Mouse (Mus musculus) midbrain, embryonic 11.5 days (tissue): ENCODE measurements at regions not wholly inside any gene's neighbourhood (a gene's known extent, or its start where the extent isn't known, plus 50 kb on each side); places are given as distances from the start of the nearest gene placed in this dataset.
A peak's percentile ranks its signal among the peaks of the same experiment; 100 is the strongest.

Experiments used
- ATAC-seq: fragments of 200-750 bp; cut with Nextera tagmentation; 2 replicates; pipeline ENCODE4 v1.8.0; 2017; ENCODE audit warnings: moderate TSS enrichment, moderate library complexity; ENCODE audit not compliant: low FRiP score
- DNase-seq: peaks from one replicate; pipeline ENCODE4 v3.0.0; 2015; ENCODE audit warnings: low spot score; ENCODE audit errors: missing footprints
- H3K27ac ChIP-seq: fragments of 300-500 bp; sonication (generic); 2 replicates; pipeline ENCODE4 v1.5.1; 2014; ENCODE audit warnings: low read depth, low read length
- H3K27me3 ChIP-seq: fragments of 300-500 bp; sonication (generic); 2 replicates; pipeline ENCODE4 v1.6.1; 2014; ENCODE audit warnings: mild to moderate bottlenecking, low read length, moderate library complexity, mixed read lengths; ENCODE audit not compliant: control insufficient read depth, insufficient read depth
- H3K36me3 ChIP-seq: fragments of 300-500 bp; sonication (generic); 2 replicates; pipeline ENCODE4 v1.6.1; 2014; ENCODE audit warnings: mild to moderate bottlenecking, low read length, moderate library complexity, mixed read lengths; ENCODE audit not compliant: control insufficient read depth, insufficient read depth
- H3K4me1 ChIP-seq: fragments of 300-500 bp; sonication (generic); 2 replicates; pipeline ENCODE4 v1.6.1; 2014; ENCODE audit warnings: low read length; ENCODE audit not compliant: control insufficient read depth, insufficient read depth
- H3K4me2 ChIP-seq: fragments of 300-500 bp; sonication (generic); 2 replicates; pipeline ENCODE4 v1.6.1; 2014; ENCODE audit warnings: mild to moderate bottlenecking, moderate library complexity
- H3K4me3 ChIP-seq: fragments of 300-500 bp; sonication (generic); 2 replicates; pipeline ENCODE4 v1.5.1; 2014; ENCODE audit warnings: low read depth, low read length
- H3K9ac ChIP-seq: fragments of 300-500 bp; sonication (generic); 2 replicates; pipeline ENCODE4 v1.6.1; 2014; ENCODE audit warnings: low read length
- H3K9me3 ChIP-seq: fragments of 300-500 bp; sonication (generic); 2 replicates; pipeline ENCODE4 v1.6.1; 2016; ENCODE audit warnings: low read length; ENCODE audit not compliant: control insufficient read depth
- WGBS: fragments of 180-500 bp; shearing (Covaris S2); extraction: QIAGEN DNeasy Blood & Tissue Kit; methylation state at CpG from one replicate; pipeline ENCODE4 v1.1.7; 2014; 5-methylcytosine and 5-hydroxymethylcytosine counted together

DNA sequence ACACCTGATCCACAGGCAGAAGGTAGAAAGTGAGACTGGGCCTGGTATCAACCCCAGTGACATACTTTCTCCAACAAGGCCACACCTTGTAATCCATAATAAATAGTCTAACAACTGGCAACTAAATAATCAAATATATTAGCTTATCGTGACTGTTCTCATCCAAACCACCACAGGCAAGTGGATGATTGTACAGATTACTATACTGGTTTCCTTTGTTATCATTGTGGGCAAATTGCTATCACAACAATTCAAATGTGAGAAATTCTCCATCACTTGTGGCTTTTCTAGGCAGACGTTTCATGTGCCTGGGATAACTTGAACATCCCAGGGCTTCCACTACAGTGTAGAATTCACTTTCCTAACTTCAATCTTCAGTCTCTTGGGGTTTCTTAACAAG is 112.6 kb upstream of the Max start:
- H3K4me3 ChIP-seq: no peak overlapping the region
- no peak overlapping the region for H3K4me2 ChIP-seq
- H3K9ac ChIP-seq: no peak overlapping the region
- H3K36me3 ChIP-seq: no peaks in the 10 kb centered on the region
- 83% methylated on average over 2 of the region's 2 CpGs for WGBS
- H3K4me1 ChIP-seq: no peaks in the 10 kb centered on the region
- H3K27me3 ChIP-seq: no peaks in the 10 kb centered on the region
- ATAC-seq (no peak), DNase-seq (no peak)
- H3K9me3 ChIP-seq: no peaks in the 10 kb centered on the region
- no peak overlapping the region for H3K27ac ChIP-seq

DNA sequence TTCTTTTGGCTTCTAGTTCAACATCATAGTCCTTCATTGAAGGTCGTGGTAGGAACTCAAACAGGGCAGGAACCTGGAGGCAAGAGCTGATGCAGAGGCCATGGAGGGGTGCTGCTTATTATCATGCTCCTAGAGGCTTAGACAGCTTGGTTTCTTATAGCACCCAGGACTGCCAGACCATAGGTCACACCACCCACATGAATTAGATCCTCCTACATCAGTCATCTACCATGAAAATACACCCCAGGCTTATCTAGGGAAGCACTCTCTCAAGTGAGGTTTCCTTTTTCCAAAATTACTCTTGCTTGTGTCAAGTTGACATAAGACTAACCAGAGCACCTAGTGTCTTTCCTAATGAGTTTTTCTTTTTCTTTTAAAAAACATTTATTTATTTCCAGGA is 109.7 kb upstream of the Max start:
- no peaks in the 10 kb centered on the region for H3K9me3 ChIP-seq
- no peak overlapping the region for H3K27ac ChIP-seq
- 88% methylated on average over 1 of the region's 1 CpGs for WGBS
- DNase-seq (no peak), ATAC-seq (no peak)
- no peaks in the 10 kb centered on the region for H3K36me3 ChIP-seq
- no peaks in the 10 kb centered on the region for H3K27me3 ChIP-seq
- H3K4me3 ChIP-seq: no peak overlapping the region
- no peak overlapping the region for H3K4me2 ChIP-seq
- H3K4me1 ChIP-seq: no peaks in the 10 kb centered on the region
- no peak overlapping the region for H3K9ac ChIP-seq

DNA sequence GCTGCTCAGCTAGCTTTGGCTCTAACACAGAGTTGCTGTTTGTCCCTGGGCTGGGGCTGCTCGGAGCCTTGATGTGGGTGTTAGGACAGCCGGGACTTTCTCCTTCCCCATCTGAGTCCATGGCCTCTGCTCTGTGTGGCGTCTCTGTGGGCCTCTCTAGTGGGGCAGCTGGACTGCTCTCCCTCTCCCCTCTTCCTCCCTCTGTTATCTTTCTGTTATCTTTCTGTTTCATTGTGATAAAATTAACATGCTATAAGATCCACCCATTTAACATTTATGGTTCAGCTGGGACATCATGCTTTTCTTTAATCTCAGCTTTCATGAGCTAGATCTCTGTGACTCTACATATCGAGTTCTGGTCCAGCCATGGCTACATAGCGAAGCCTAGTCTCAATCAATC is 105.9 kb upstream of the Max start:
- Histone ChIP-seq H3K4me3 (no peak overlapping the region), H3K4me1 (no peaks in the 10 kb centered on the region), H3K4me2 (no peak overlapping the region), H3K27ac (no peak overlapping the region), H3K9me3 (no peaks in the 10 kb centered on the region), H3K27me3 (no peaks in the 10 kb centered on the region), H3K9ac (no peak overlapping the region), H3K36me3 (no peaks in the 10 kb centered on the region)
- DNase-seq (no peak), ATAC-seq (no peak)
- WGBS: 84% methylated on average over 5 of the region's 5 CpGs

DNA sequence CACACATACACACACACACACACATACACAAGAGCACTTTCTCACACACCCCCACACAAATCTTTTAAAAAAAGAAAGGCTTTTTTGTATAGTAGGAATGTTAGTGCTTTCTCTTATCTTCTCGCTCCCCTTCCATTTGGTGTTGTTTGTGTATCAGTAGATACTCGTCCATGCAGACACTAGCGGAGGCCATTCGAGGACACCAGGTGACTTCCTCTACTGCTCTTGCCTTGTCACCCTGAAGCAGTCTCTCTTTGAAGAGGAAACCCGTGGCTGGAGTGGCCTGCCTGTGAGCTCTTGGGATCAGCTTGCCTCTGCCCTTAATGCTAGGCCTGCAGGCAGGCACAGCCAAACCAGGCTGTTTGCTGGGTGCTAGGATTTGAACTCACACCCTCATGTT is 105.1 kb upstream of the Max start:
- no peaks in the 10 kb centered on the region for H3K9me3 ChIP-seq
- WGBS: 60% methylated on average over 5 of the region's 5 CpGs
- no peak for ATAC-seq
- H3K27me3 ChIP-seq: no peaks in the 10 kb centered on the region
- H3K36me3 ChIP-seq: no peaks in the 10 kb centered on the region
- no peak overlapping the region for H3K27ac ChIP-seq
- H3K4me2 ChIP-seq: no peak overlapping the region
- H3K4me3 ChIP-seq: no peak overlapping the region
- no peak for DNase-seq
- H3K4me1 ChIP-seq: no peaks in the 10 kb centered on the region
- H3K9ac ChIP-seq: no peak overlapping the region

DNA sequence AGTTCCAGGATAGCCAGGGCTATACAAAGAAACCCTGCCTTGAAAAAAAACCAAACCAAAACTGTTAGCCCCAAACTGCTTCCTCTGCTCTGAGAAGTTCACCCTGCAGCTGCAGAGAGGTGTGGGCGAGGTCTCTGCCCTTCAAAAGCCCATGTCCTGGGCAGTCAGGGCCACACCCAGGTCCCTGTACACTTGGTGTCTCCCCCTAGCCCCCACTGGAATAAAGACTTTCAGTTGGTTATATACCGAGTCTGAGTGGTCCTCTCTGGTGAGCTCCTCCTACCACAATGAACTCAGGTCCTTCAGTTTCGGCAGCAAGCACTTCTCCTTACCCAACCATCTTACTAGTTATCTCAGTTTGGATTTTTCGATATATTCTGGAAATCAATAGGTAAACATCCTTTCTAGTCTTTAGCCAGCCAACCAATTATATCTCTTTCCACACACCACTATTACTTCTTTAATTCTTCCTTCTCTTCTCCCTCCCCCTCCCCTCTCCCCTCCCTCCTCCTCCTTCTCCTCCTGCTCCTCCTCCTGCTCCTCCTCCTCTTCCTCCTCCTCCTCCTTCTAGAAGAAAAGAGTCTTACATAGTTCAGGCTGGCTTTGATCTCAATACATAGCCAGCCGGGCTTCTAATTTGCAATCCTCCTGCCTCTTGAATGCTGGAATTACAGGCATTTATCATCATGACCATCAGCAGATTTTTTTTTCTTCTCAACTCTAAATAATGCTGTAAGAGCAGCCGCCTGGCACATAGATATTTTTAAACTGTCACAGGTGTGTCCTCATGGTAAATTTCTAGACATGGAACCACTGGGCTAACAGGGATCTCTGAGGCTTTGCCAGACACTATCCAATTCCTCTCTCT is 103.9 kb upstream of the Max start:
- ATAC-seq (no peak), DNase-seq (no peak)
- H3K4me3 ChIP-seq: no peak overlapping the region
- WGBS: 70% methylated on average over 6 of the region's 6 CpGs
- no peaks in the 10 kb centered on the region for H3K4me1 ChIP-seq
- no peaks in the 10 kb centered on the region for H3K27me3 ChIP-seq
- H3K4me2 ChIP-seq: no peak overlapping the region
- H3K27ac ChIP-seq: no peak overlapping the region
- H3K9ac ChIP-seq: no peak overlapping the region
- H3K9me3 ChIP-seq: no peaks in the 10 kb centered on the region
- H3K36me3 ChIP-seq: no peaks in the 10 kb centered on the region

DNA sequence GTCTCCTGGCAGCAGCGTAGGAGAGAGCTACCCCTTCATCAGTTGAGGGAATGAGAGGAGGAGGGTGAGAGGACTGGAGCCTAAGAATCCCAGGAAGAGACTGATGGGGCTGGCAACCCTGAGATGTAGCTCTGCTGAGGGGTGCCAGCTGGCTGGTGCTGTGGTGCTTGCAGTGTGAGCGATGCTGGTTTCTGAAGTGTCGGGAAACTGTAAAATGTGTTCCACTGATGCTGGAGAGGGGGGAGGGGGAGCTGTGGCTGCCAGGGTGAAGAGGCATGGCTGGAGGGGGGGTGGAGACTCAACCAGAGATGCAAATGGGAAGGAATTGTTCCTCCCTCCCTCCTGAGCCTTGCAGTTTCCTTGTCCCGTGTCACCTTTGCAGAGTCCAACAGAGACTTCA is 102.0 kb upstream of the Max start:
- Histone ChIP-seq H3K27ac (no peak overlapping the region), H3K27me3 (no peaks in the 10 kb centered on the region), H3K36me3 (no peaks in the 10 kb centered on the region), H3K4me2 (no peak overlapping the region), H3K9me3 (no peaks in the 10 kb centered on the region), H3K9ac (no peak overlapping the region), H3K4me3 (no peak overlapping the region), H3K4me1 (peaks cover 3% of the 10 kb centered on the region; the same call in 1 of the 2 replicates)
- WGBS: 68% methylated on average over 4 of the region's 4 CpGs
- DNase-seq (no peak), ATAC-seq (no peak)

DNA sequence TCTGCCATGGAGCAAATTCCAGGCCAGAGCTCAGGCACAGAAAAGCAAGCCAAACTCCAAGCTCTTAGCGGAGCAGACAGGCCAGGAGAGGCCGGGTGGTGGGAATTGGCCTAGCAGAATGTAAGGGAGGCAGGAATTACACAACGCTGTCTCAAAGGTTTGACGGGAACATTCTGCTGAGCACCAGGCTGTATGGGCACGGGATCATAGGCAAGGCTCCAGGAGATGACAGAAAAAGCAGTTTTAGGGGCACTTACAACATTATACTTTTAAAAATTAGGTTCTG is 99.5 kb upstream of the Max start:
- no peak overlapping the region for H3K4me2 ChIP-seq
- no peak overlapping the region for H3K27ac ChIP-seq
- WGBS: 88% methylated on average over 5 of the region's 5 CpGs
- no peak overlapping the region for H3K4me3 ChIP-seq
- no peaks in the 10 kb centered on the region for H3K36me3 ChIP-seq
- H3K9me3 ChIP-seq: no peaks in the 10 kb centered on the region
- ATAC-seq (no peak), DNase-seq (peak; percentile 44)
- H3K4me1 ChIP-seq: peaks cover 3% of the 10 kb centered on the region; the same call in 1 of the 2 replicates
- H3K27me3 ChIP-seq: no peaks in the 10 kb centered on the region
- no peak overlapping the region for H3K9ac ChIP-seq

DNA sequence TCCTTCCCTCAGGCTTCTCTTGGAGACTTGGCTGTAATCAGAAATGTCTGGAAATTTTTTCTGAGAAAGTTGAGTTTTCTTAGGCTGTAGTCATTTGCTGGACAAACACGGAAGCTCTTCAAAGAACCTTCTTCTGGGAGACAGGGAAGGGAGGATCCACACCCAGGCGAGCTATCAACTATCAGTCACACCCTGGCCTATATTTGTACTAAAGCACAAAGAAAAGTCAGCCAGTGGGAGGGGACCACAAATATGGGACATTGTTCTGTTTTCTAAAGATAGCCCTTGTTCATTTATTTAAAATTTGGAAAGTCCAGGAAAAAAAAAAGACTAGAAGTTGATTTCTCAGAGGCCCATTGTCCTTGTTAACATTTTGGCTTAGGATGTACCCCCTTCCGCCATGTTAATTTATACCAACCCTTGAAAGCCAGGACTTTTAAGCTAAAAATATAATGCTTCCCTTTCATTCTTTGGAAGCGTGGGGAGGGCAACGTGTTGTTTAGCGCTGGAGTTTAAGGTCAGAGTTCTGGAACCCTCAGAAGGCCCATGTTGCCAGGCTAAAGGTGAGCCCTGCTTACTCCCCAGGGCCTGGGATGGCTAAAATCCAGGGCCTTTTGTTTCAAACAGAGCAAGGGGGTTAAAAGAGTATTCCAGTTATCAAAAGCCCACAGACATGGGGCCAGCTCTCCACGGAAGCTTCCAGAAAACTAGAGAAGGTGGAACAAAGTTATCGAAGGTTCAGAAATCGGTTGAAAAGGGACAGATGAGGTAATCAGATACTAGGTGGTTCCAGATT is 99.0 kb upstream of the Max start:
- ATAC-seq: no peak
- peak; percentile 62 for DNase-seq
- Histone ChIP-seq H3K4me3 (no peak overlapping the region), H3K27me3 (no peaks in the 10 kb centered on the region), H3K9ac (no peak overlapping the region), H3K4me2 (no peak overlapping the region), H3K36me3 (no peaks in the 10 kb centered on the region), H3K27ac (no peak overlapping the region), H3K9me3 (no peaks in the 10 kb centered on the region), H3K4me1 (peaks cover 3% of the 10 kb centered on the region; the same call in 1 of the 2 replicates)
- WGBS: 79% methylated on average over 9 of the region's 9 CpGs

DNA sequence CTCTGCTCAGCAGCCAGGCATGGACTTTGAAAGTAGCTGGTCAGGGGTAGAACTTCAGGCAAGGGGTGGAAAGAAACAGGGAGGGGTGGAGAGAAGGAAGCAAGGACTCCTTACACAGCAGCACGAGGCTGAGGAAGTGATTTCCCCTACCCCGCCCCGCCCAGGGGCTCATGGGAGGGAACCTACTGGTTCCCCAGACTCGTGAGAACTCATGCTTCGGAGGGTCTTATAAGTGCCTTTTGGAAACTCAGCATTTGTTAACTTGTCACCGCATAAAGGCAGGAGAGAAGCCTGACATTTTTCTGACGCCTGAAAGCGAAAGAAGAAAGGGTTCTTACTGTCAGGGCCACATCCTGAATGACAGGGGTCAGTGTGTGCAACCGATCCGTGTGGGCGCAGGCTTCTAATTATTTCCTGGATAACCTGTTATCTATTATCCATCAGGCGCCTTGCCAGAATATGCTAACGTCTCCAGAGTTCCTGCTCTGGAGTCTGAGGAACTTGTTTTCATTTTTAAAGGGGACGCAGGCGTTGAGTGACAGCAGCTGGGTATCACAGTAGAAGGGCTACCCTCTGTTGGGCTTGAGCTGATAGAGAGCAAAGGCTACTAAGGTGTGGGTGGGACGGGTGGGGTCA is 98.2 kb upstream of the Max start:
- H3K4me1 ChIP-seq: peaks cover 3% of the 10 kb centered on the region; the same call in 1 of the 2 replicates
- no peaks in the 10 kb centered on the region for H3K9me3 ChIP-seq
- 42% methylated on average over 16 of the region's 16 CpGs for WGBS
- no peak overlapping the region for H3K4me2 ChIP-seq
- H3K27ac ChIP-seq: no peak overlapping the region
- H3K9ac ChIP-seq: no peak overlapping the region
- ATAC-seq (peak; percentile 65; the same call in 1 of the 2 replicates), DNase-seq (peak; percentile 79)
- H3K36me3 ChIP-seq: no peaks in the 10 kb centered on the region
- H3K4me3 ChIP-seq: no peak overlapping the region
- no peaks in the 10 kb centered on the region for H3K27me3 ChIP-seq
